Mouse (Mus musculus) brain, embryonic 18.5 days (tissue): ENCODE measurements around the gene Rdh5.

Source experiments
- DNase-seq: peaks from one replicate; pipeline ENCODE4 v3.0.0-alpha.2; 2012; ENCODE audit warnings: low read depth, low spot score

Gene Rdh5

DNA sequence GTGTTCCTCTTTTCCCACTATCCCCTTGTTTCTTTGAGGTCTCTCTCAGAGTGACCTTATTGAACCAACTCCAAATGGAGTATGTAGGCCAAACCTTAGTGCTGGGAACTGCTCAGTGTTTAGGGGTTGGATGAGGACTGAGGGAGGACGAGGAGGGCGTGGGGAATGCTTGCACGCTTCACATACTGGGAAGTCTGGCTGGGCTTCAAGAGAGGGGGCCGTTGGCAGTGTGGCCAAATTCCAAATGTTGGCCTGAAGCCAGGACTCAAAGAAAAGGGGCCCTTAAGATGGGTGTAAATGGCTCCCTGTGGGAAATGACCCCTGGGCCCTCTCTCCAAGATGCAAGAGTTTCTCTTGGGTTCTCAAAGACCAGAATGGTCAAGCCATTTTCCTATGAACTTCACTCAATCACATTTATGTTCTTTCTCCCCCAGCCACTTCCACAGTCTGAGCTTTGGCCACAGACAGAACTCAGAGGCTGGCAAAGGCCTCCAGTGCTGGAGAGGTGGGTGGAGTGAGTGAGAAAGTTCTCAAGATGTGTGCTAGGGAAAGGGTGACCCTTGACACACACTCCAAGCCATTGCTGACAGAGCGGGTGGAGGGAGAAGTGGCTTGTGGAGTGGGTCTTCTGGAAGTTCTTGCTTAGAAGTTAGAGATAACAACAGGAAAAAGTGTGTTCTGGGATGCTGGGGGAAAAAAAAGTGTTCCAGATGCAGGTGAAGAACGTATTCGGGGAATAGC, 7.1 kb upstream of the Rdh5 start:
- DNase-seq: no peak

DNA sequence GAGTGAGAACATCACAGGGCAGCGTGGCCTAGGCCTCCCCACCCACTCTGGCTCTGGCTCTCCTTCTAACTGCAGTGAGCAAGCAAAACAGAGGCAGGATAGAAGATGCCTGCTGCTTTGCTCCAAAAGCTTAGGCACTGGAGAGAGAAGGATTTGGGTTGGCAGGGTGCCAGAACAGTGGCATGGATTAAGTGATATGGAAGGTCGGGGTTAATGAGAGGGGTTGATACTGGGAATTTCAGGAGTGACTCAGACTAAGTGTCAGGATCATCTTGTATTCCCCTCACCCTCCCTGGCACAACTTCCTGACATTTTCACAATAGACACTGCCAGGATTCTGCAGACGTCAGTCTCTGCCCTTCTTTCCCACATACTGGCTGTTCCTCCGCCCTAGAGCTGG, 5.7 kb upstream of the Rdh5 start:
- DNase-seq: no peak

DNA sequence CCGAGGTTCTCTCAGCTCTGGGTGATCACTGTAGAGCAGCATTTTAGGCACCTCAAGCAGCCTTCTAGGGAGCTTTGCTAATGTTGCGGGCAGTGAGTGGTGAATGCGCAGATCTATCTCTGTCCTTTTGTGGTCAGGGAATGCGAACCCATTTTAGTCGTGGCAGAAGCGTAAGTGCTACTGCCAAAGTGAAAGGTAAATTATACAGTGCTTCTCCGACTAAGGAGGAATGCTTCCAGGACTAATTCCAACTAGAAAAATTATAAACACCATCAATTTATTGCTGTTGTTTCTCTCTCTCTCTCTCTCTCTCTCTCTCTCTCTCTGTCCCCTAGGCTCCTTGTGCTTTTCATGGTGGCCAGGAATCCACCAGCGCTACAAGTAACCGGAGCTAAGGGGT, 1.2 kb upstream of the Rdh5 start, which contains the start of gene Bloc1s1:
Gene Bloc1s1, minus strand, starts transcription at position 101 of the 400 bp plus-strand sequence.
- no peak for DNase-seq

DNA sequence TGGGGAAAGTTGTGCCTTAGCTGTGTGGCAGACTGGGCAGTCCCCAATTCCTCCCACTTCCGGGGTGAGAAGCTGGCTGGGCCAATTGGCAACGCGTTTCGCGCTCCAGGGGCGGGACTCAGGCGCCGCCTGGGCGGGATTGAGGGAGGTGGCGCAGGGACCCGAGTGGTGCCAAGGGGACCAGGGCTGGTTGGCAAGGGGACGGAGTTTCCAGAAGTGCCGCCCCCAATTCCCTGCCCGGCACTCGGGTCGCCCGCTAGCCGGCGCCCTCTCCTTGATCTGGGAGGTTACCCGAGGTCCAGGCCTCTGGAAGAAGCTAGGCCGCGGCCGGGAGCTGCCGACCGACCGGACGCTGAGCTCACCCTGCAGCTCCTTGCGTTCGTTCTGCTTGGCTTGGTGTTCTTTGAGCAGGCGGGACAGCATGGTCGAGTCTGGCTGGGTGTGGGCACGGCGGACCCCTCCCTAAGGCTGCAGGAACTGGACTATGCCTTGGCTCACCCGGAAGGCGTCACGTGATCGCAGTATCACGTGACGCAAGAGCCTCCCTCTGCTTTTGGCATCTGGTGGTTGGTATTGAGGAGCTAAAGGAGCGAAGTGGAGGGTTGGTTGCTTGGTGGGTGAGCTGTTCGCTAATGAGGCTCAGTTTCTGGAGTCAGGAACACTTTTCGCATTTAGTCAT, 464 bp upstream of the Rdh5 start:
- DNase-seq: peak; percentile 86

- no peak for DNase-seq
Observed at GRCm38 (mm10) chr10:128921883-128922821, 536 bp downstream of the Rdh5 start.

DNA sequence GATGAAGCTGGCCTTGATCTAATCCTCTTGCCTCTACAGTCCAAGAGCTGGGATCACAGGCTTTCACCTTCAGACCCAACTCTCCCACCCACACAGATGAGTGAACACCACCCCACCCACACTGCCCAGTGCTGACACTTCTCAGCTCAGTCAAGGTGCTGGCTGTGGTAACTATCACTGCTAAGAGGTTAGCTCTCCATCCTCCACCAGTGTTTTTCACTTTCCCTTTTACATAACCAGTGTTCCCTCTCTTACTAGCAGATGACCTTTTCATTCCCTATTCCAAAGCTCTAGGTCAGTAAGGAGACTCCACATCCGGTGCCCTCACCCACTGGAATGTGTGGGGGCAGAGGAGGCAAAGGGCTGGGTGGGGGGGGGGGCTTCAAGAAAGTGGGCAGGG, 1.4 kb downstream of the Rdh5 start:
- DNase-seq: no peak

GRCm38 (mm10) chr10:128920736-128921161, 1.9 kb downstream of the Rdh5 start:
- DNase-seq: no peak

DNA sequence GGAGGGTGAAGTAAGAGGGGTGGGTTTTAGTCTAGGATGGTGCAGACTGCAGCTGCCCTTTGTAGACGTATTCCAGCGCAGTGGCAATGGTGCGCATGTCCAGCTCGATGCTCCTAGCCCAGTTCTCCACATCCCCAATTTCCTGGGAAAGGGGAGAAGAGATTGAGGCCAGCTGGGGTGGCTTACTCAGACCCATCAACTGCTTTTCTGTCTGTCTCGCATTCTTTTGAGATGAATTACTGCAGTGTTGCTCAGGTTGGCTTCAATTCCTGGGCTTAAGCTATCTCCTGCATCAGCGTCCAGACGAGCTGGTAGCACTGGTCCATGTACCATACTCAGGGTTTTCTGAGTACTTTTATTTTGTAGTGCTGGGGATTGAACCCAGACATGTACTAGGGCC, 2.7 kb downstream of the Rdh5 start:
- no peak for DNase-seq

GRCm38 (mm10) chr10:128919203-128919631, 3.5 kb downstream of the Rdh5 start:
- DNase-seq: no peak

GRCm38 (mm10) chr10:128918246-128918645, 4.4 kb downstream of the Rdh5 start:
- DNase-seq: no peak

GRCm38 (mm10) chr10:128917400-128917799, 5.3 kb downstream of the Rdh5 start:
- no peak for DNase-seq

DNA sequence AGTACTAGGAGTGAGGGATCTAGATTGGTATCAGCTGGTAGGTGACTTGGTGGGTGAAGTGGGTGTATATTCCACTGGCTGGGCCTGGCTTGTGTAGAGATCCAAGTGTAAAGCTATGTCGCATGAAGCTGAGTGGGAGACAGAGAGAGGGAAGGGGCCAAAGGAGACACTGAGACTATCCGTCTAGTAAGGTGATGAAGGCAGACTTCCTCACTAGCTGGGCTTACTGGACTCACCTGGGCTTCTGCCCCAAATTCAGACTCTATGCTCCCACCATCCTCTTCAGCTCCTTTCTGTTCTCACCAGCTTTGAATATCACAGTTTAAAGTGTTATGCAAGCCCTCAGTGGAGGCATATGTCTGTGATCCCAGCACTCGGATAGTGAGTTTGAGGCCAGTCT, 6.0 kb downstream of the Rdh5 start:
- DNase-seq: no peak

DNA sequence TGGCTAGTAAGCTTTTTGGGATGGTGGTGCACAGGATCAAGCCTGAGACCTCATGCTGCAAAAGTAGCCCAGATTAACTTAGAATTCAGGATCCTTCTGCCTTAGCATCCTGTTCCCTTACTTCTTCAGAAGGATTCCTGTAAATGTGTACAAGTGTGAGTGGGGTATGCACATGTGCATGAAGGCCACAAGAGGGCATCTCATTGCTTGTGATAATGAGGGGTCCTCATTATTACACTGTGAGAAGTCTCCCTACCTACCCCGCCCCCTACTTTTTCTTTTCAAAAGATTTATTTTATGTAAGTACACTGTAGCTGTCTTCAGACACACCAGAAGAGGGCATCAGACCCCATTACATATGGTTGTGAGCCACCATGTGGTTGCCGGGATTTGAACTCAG, 7.1 kb downstream of the Rdh5 start:
- no peak for DNase-seq

DNA sequence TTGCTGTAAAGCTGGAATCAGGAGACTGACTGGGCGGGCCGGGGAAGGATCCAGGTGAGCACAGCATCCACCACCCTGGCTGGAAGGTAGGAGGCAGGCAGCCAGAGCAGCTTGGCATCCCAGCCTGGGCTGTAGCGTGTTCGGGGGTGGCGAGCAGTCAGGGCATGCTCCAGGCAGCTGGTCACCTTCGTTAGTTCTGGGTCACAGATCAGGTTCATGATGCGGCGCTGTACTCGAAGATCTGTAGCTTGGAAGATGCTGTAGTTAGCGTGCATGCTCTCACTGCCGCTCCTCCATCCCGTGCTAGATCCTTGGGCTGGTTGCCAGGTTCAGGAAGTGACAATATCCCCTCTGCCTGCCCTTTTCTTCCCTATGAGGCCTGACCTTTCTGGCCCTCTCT, 9.0 kb downstream of the Rdh5 start:
- DNase-seq: no peak

DNA sequence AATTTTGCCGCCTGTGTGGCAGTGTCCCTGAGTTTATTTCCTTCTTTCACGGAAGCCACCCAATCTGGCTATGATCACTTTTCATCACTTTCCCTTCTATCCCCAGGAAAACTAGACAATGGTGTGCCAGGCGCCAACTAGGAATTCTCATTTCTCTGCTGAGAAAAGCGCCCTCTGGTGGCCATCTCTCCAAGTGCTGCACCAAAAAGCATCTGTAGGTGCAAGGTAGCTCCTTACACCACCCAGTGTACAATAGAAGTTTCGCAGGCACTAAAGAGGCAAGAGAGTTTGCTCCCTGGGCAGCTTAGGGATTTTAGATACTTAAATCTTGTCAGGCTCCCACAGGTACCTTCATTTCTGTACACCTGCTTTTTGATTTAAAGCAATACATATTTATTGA, 9.5 kb downstream of the Rdh5 start:
- DNase-seq: no peak

- DNase-seq: no peak
Observed at GRCm38 (mm10) chr10:128912791-128913190, 9.9 kb downstream of the Rdh5 start.

DNA sequence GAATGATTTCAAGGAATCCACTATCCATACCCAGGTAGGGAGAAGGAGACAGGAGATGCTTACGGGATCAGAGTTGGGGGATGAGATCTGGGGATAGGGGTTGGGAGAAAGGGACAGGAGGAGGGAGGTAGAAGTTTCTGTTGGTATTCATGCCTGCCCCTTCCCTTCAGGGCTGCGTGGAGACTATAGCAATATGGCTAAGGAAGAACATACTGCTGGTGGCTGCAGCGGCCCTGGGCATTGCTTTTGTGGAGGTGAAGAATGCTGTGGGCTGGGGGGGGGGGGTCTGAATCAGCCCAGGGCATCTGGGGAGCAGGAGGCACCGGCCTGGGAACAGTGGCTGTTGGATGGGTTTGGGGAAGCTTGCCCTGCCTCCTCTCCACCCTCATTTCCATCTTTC, 10.4 kb downstream of the Rdh5 start:
- DNase-seq: no peak

- DNase-seq: no peak
Observed at GRCm38 (mm10) chr10:128911430-128911829, 11.3 kb downstream of the Rdh5 start.

GRCm38 (mm10) chr10:128910066-128910841, 12.4 kb downstream of the Rdh5 start:
- no peak for DNase-seq

DNA sequence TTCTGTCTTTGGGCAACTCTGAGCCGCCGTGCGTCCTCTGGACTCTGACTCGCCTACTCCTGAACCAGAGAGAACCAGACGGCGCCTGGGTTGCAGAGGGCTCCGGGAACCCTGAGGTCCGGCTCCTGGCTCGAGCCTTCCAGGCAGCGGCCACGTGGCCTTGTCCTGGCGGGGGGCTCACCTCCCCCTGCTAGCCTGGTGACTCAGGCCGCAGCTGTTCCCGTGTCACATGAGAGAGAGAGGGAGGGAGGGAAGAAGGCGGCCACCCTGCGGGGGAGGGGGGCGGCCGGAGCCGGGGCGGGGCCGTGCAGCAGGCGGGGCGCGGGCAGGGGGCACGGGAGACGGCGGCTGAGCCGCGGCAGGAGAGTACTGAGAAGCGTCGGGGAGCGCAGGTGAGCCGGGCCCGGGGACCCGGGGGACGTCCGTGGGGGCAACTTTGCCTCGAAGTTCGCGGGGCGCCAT, 13.1 kb downstream of the Rdh5 start:
- no peak for DNase-seq

GRCm38 (mm10) chr10:128908778-128909448, 13.8 kb downstream of the Rdh5 start:
- no peak for DNase-seq
